ENCODE assay signal across 10 mouse cellular contexts in the genomic region with DNA sequence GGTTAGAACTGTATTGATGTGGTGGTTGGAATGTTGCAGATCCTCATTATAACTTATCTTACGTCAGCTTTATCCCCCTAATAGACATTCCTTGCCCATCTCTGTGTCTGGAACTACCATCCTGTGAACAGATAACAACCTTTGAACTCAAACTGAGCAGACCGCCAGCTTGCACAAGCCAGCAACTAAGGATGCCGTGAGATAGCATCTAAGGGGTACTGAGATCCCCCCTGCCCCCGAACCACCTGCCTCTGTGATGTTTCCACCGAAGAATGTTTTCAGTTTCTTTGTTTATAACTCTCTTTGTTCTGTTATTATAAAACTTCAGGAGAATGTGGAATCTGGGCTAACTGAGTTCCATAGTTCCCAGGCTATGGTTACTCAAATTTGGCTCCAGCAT.
"Had no signal": no experiment of that assay in that cellular context is flagged by ENCODE, and none has a peak within 500 bp of the region (broad histone marks: within the 10 kb centered on the region; RNA-seq: fewer than 3 reads in every experiment).

No protein-coding gene starts in this region.

- DNase-seq: kidney, adult 11 months; kidney, adult 8-10 months; kidney, postnatal 10 days; kidney, postnatal 4 days; liver; lung, adult 18-20 months; lung, postnatal 10 days; lung, postnatal 36 days; right cerebral cortex, postnatal 14 days; right cerebral cortex, postnatal 4 days had no signal
